Mouse (Mus musculus): Measurements from ENCODE around the gene B4galnt4.

DNA sequence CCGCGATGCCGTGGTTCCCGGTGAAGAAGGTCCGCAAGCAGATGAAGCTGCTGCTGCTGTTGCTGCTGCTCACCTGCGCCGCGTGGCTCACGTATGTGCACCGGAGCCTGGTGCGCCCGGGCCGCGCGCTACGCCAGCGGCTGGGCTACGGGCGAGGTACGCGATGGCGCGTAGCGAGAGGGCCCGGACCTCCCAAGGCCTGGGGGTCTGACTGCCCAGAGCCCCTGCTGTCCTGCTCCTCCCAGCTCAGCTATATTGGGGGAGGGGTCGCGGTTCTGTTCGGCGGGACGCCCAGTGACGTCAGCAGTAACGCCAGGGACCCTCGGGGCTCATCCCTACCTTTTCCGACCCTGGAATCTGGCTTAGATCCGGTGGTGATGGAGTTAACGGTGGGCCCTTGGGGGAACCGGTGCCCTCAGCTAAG, 377 bp downstream of the B4galnt4 start:
- TF ChIP-seq CTCF (IDR thresholded peaks at IDR 0.05; ENCODE audit: low read depth, low read length) (no peak), GATA1 (IDR thresholded peaks at IDR 0.05; ENCODE audit: borderline replicate concordance, low read length) (no peak), TAL1 (conservative IDR thresholded peaks at IDR 0.05; ENCODE audit: low read depth, low read length) (no peak), GATA2 (IDR thresholded peaks at IDR 0.05; ENCODE audit: borderline replicate concordance, low read depth, low read length) (no peak)

All from G1E (cell line).